Mouse (Mus musculus) heart, embryonic 13.5 days (tissue): ENCODE measurements around the gene Usp30. TPM values are rescaled to one million over a fixed set of nuclear protein-coding genes. Genes with fewer than 3 reads are reported as not detected.

Experiments
- ATAC-seq: fragments of 200-750 bp; cut with Nextera tagmentation; 2 replicates; pipeline ENCODE4 v1.8.0; 2017; ENCODE audit warnings: moderate TSS enrichment; ENCODE audit not compliant: insufficient number of reproducible peaks, low FRiP score, low TSS enrichment; ENCODE audit errors: extremely low read depth
- H3K27ac ChIP-seq: fragments of 300-500 bp; sonication (generic); replicated peaks from 2 replicates; pipeline ENCODE4 v1.5.1; 2015; ENCODE audit warnings: moderate library complexity, mild to moderate bottlenecking, inconsistent platforms
- H3K27me3 ChIP-seq: fragments of 300-500 bp; sonication (generic); replicated peaks from 2 replicates; pipeline ENCODE4 v1.6.1; 2015; ENCODE audit warnings: mild to moderate bottlenecking, inconsistent platforms
- H3K36me3 ChIP-seq: fragments of 300-500 bp; sonication (generic); 2 replicates; pipeline ENCODE4 v1.6.1; 2015; ENCODE audit warnings: mild to moderate bottlenecking, inconsistent platforms
- H3K4me1 ChIP-seq: fragments of 300-500 bp; sonication (generic); 2 replicates; pipeline ENCODE4 v1.6.1; 2015; ENCODE audit warnings: inconsistent platforms
- H3K4me2 ChIP-seq: fragments of 300-500 bp; sonication (generic); 2 replicates; pipeline ENCODE4 v1.6.1; 2015; ENCODE audit warnings: inconsistent platforms, mild to moderate bottlenecking, moderate library complexity
- H3K4me3 ChIP-seq: fragments of 300-500 bp; sonication (generic); 2 replicates; pipeline ENCODE4 v1.5.1; 2015; ENCODE audit warnings: moderate library complexity, mild to moderate bottlenecking, inconsistent platforms
- H3K9ac ChIP-seq: fragments of 300-500 bp; sonication (generic); 2 replicates; pipeline ENCODE4 v1.6.1; 2015; ENCODE audit warnings: inconsistent platforms, mild to moderate bottlenecking, moderate library complexity
- H3K9me3 ChIP-seq: fragments of 300-500 bp; sonication (generic); 2 replicates; pipeline ENCODE4 v1.6.1; 2016; ENCODE audit warnings: inconsistent platforms
- WGBS: fragments of 180-500 bp; shearing (Covaris S2); methylation state at CpG from one replicate; pipeline ENCODE4 v1.1.7; 2015; ENCODE audit warnings: mixed read lengths; 5-methylcytosine and 5-hydroxymethylcytosine counted together
- polyA plus RNA-seq: library from polyadenylated mRNA; unstranded; fragments of >200 nt; fragmentation: Nextera tagmentation; extraction: Ambion mirVana; gene quantifications from 2 replicates; pipeline ENCODE4 v1.2.1, GENCODE M21; 2015

Gene Usp30
- polyA plus RNA-seq, 1 experiment from 2014 or later, result 7.4 TPM

- no peak for ATAC-seq
Observed at GRCm38 (mm10) chr5:114100390-114101099, 35.3 kb downstream of the Usp30 start.

GRCm38 (mm10) chr5:114101873-114102272, 36.6 kb downstream of the Usp30 start:
- no peak for ATAC-seq
- Histone ChIP-seq H3K4me3 (no peak overlapping the region), H3K4me1 (peaks cover 19% of the 10 kb centered on the region), H3K27me3 (peaks cover 6% of the 10 kb centered on the region; the same call in 1 of the 2 replicates), H3K9me3 (no peaks in the 10 kb centered on the region), H3K27ac (no peak overlapping the region), H3K4me2 (no peak overlapping the region), H3K36me3 (peaks cover 39% of the 10 kb centered on the region), H3K9ac (no peak overlapping the region)
- WGBS, result 77% methylated on average over 4 of the region's 4 CpGs

More at GRCm38 (mm10) chr5:114100390-114101099, 35.3 kb downstream of the Usp30 start:
- Histone ChIP-seq H3K9ac (peak overlapping the region; percentile 91), H3K4me1 (peaks cover 19% of the 10 kb centered on the region), H3K4me3 (peak overlapping the region; percentile 76), H3K36me3 (peaks cover 26% of the 10 kb centered on the region), H3K27me3 (peaks cover 6% of the 10 kb centered on the region; the same call in 1 of the 2 replicates), H3K9me3 (no peaks in the 10 kb centered on the region), H3K4me2 (peak overlapping the region; percentile 97), H3K27ac (peak overlapping the region; percentile 26; the same call in 1 of the 2 replicates)
- WGBS, result 2% methylated on average over 56 of the region's 64 CpGs

GRCm38 (mm10) chr5:114102807-114103206, 37.5 kb downstream of the Usp30 start:
- WGBS, result 51% methylated on average over 1 of the region's 1 CpGs
- Histone ChIP-seq H3K4me2 (no peak overlapping the region), H3K4me3 (no peak overlapping the region), H3K9ac (no peak overlapping the region), H3K9me3 (no peaks in the 10 kb centered on the region), H3K36me3 (peaks cover 48% of the 10 kb centered on the region), H3K4me1 (peaks cover 19% of the 10 kb centered on the region), H3K27me3 (peaks cover 6% of the 10 kb centered on the region; the same call in 1 of the 2 replicates), H3K27ac (no peak overlapping the region)
- no peak for ATAC-seq

- Histone ChIP-seq H3K9ac (no peak overlapping the region), H3K4me3 (no peak overlapping the region), H3K36me3 (peaks cover 84% of the 10 kb centered on the region), H3K4me1 (peaks cover 5% of the 10 kb centered on the region), H3K27me3 (no peaks in the 10 kb centered on the region), H3K27ac (no peak overlapping the region), H3K4me2 (no peak overlapping the region), H3K9me3 (no peaks in the 10 kb centered on the region)
- ATAC-seq, result no peak
- 73% methylated on average over 16 of the region's 16 CpGs for WGBS
Observed at GRCm38 (mm10) chr5:114106391-114106935, 41.2 kb downstream of the Usp30 start.

GRCm38 (mm10) chr5:114113334-114113733, 48.1 kb downstream of the Usp30 start:
- peaks cover 98% of the 10 kb centered on the region for H3K36me3 ChIP-seq
- H3K4me3 ChIP-seq, result no peak overlapping the region
- ATAC-seq, result no peak
- WGBS, result 86% methylated on average over 6 of the region's 6 CpGs
- H3K9me3 ChIP-seq, result no peaks in the 10 kb centered on the region
- no peak overlapping the region for H3K9ac ChIP-seq
- H3K27ac ChIP-seq, result no peak overlapping the region
- no peaks in the 10 kb centered on the region for H3K27me3 ChIP-seq
- H3K4me2 ChIP-seq, result no peak overlapping the region
- no peaks in the 10 kb centered on the region for H3K4me1 ChIP-seq

GRCm38 (mm10) chr5:114115030-114115429, 49.8 kb downstream of the Usp30 start:
- Histone ChIP-seq H3K4me1 (no peaks in the 10 kb centered on the region), H3K27ac (no peak overlapping the region), H3K27me3 (no peaks in the 10 kb centered on the region), H3K9me3 (no peaks in the 10 kb centered on the region), H3K36me3 (peaks cover 98% of the 10 kb centered on the region), H3K4me3 (no peak overlapping the region), H3K9ac (no peak overlapping the region), H3K4me2 (no peak overlapping the region)
- no peak for ATAC-seq
- WGBS, result 87% methylated on average over 5 of the region's 5 CpGs

GRCm38 (mm10) chr5:114116586-114116985, 51.3 kb downstream of the Usp30 start:
- Histone ChIP-seq H3K9me3 (no peaks in the 10 kb centered on the region), H3K27ac (no peak overlapping the region), H3K9ac (no peak overlapping the region), H3K4me1 (no peaks in the 10 kb centered on the region), H3K27me3 (no peaks in the 10 kb centered on the region), H3K36me3 (peaks cover 98% of the 10 kb centered on the region), H3K4me3 (no peak overlapping the region), H3K4me2 (no peak overlapping the region)
- WGBS, result 83% methylated on average over 7 of the region's 7 CpGs
- ATAC-seq, result no peak

- WGBS, result 80% methylated on average over 4 of the region's 4 CpGs
- no peaks in the 10 kb centered on the region for H3K9me3 ChIP-seq
- H3K4me1 ChIP-seq, result no peaks in the 10 kb centered on the region
- no peak overlapping the region for H3K9ac ChIP-seq
- H3K27me3 ChIP-seq, result no peaks in the 10 kb centered on the region
- H3K4me3 ChIP-seq, result no peak overlapping the region
- H3K27ac ChIP-seq, result no peak overlapping the region
- no peak for ATAC-seq
- H3K36me3 ChIP-seq, result peaks cover 97% of the 10 kb centered on the region
- H3K4me2 ChIP-seq, result no peak overlapping the region
Observed at GRCm38 (mm10) chr5:114119806-114120205, 54.5 kb downstream of the Usp30 start.

GRCm38 (mm10) chr5:114126008-114126407, 60.7 kb downstream of the Usp30 start:
- H3K9me3 ChIP-seq, result no peaks in the 10 kb centered on the region
- peaks cover 48% of the 10 kb centered on the region for H3K36me3 ChIP-seq
- H3K4me3 ChIP-seq, result no peak overlapping the region
- no peaks in the 10 kb centered on the region for H3K27me3 ChIP-seq
- WGBS, result 89% methylated on average over 3 of the region's 3 CpGs
- no peak for ATAC-seq
- H3K4me2 ChIP-seq, result no peak overlapping the region
- H3K9ac ChIP-seq, result no peak overlapping the region
- H3K4me1 ChIP-seq, result peaks cover 9% of the 10 kb centered on the region
- H3K27ac ChIP-seq, result no peak overlapping the region

- Histone ChIP-seq H3K4me3 (peak overlapping the region; percentile 79), H3K4me1 (peaks cover 13% of the 10 kb centered on the region), H3K27ac (peak overlapping the region; percentile 95; the same call in 1 of the 2 replicates), H3K27me3 (no peaks in the 10 kb centered on the region), H3K4me2 (peak overlapping the region; percentile 99), H3K9ac (0 out of 2 replicates have a peak overlapping the region, but pooled peaks have one; percentile 89), H3K36me3 (peaks cover 42% of the 10 kb centered on the region), H3K9me3 (no peaks in the 10 kb centered on the region)
- 81% methylated on average over 7 of the region's 7 CpGs for WGBS
- no peak for ATAC-seq
Observed at GRCm38 (mm10) chr5:114126499-114127244, 61.4 kb downstream of the Usp30 start.
